Mouse (Mus musculus) thymus, postnatal 36 days (tissue): ENCODE measurements around the gene Atxn7l1.

ENCODE experiments used
- DNase-seq, 2 experiments: peaks; one replicate each; pipeline ENCODE4 v3.0.0; 2022; ENCODE audit warnings: mixed read lengths in 2 of 2

Gene Atxn7l1

DNA sequence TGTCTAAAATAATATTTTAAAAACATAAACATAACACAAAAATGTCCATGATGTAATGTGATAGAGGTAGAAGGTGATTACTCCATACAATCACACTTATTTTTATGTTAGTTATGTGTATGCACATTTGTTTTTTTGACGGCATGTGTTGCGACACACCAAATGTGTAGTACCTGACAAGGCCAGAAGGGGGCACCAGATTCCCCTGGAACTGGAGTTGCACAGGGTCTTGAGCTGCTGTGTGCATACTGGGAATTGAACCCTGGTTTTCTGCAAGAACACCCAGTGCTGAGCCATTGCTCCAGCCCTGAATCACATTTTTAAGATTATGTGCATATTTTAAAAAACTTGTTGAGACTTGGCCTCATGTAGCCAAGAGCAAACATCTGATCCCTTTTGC, 133.3 kb downstream of the Atxn7l1 start:
- DNase-seq = peak; percentile 66 to 75

DNA sequence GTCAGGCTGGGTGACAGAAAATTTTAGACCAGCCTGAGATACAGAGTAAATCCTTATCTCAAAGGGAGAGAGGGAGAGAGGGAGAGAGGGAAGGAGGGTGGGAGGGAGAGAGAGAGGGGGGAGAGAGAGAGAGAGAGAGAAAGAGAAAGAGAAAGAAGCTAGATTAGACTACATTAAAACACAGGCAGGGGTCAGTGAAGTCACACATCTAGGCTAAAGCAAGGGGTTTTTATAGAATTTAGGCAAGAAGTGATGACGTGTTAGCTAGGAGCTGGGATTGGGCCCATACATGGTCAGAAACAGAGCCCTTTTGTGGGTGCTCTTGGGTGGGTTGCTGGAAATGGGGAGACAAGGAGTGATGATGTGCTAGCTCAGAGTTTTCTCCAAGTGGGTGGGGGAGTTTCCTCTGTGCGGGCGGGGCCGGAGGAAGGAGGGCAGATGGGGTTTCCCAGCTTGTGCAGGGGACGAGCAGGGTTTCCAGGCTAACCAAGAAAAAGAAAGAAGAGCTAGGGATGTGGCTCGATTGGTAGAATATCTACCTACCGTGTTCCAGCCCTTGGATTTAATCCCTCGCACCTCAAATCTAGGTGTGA, 136.9 kb downstream of the Atxn7l1 start:
- no peak for DNase-seq

DNA sequence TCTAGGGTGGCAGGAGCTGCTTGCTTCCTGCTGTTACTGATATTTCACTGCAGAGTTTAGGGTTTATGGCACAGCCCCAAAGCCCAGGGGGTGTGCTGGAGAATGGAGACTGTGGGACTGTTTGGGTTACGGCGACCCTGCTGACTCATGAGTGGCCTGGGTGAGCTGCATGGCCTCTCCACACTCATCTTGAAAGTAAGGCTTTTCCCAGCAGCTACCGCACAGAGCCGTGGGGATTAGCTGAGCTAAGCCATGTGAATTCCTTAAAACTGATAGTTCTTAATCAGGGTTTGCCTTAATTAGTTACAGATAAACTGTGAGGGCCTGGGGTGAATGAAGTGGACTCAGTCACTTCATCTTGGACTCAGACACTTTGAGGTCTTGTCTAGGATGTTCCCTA, 137.9 kb downstream of the Atxn7l1 start:
- DNase-seq = no peak

DNA sequence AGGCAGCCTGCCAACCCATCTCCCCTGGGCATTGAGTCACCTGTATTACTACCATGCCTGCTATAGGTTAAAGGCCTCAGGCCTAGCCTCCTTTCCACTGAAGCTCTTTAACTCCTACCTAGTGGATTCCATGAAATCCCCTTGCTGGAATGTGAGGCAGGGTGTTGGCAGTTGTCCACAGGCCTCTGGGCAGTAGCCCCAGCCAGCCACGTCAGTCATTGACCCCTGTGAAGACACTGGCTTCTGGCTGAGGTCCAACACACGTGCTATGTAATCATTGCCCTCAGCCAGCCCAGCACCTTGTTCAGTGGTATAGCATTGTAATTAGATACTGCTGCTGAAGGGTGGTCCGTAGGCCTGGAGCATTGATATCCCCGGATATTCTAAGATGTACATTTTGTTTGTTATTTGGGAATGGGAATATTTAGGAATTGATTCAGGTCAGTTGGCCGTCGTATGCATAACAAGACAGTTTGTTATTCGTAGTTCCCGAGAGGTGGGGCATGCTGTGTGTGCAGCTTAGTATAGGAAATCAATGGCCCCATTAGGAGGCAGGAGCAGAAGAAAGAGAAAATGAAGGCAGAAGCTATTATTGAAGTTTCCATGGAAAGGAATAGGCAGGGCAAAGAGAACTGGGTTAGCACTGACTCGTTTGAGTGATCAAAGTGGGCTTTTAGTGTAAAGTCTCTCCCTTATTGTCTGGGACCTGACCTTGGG, 138.6 kb downstream of the Atxn7l1 start:
- DNase-seq = no peak

- DNase-seq = no peak
Observed at GRCm38 (mm10) chr12:33287686-33288085, 140.2 kb downstream of the Atxn7l1 start.

GRCm38 (mm10) chr12:33288746-33289145, 141.3 kb downstream of the Atxn7l1 start:
- no peak for DNase-seq

DNA sequence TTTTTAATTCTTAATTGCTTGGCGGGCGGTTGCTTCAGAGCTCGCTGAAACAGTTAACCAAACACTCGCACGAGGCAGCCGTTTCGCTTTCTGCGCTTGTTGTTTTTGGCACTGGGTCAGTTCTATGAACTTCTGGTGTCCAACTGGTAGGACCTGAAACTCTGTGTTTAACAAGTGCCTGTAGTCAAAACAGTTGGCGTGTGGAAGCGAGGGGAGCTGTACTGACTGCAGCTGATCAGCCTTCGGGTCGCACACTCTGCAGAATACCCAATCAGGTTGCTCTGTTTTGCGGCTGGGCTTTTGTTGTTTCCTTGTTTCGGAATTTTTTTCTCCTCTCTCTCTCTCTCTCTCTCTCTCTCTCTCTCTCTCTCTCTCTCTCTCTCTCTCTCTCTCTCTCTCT, 154.6 kb downstream of the Atxn7l1 start:
- peak; percentile 69 to 77 for DNase-seq

DNA sequence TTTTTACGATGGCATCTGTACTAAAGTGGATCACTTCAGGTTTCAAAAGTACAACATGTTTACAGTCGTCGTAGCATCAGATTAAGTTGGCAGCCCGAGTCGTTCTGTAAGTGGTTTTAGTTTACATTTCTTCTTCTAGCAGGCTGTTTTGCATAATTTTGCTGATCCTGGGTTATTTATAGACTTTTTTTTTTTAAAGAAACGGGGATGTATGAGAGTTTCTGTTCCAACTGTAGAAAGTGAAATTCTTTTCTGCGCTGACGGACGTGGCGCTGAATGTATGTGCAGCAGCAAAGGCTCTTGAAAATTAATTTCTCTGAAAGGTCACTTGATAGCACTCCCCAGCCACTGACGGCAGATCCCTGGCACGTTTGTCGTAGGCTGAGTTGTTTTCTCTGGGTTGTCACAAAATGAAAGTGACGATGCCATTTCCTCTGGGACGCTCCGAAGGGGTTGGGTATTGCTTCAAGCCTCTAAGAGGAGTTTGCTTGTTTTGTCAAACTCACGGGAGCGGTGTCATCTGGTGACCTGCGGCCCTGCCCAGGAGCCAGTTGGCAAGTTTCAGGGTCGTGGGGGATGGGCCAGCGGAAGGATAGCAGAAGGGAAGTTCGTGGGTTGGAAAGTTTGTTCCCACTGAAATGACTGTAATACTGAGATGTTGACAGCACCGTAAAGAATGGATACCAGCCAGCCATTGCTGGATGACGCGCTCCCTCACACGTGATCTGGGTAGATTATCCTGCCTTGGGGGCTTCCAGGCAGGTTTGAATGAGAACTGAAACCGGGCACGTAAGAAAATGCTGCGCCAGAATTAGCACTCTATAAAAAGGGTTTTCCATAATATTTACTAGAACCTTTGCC, 155.3 kb downstream of the Atxn7l1 start:
- peak; percentile 69 to 70 for DNase-seq

GRCm38 (mm10) chr12:33303384-33303770, 155.9 kb downstream of the Atxn7l1 start:
- DNase-seq = no peak

DNA sequence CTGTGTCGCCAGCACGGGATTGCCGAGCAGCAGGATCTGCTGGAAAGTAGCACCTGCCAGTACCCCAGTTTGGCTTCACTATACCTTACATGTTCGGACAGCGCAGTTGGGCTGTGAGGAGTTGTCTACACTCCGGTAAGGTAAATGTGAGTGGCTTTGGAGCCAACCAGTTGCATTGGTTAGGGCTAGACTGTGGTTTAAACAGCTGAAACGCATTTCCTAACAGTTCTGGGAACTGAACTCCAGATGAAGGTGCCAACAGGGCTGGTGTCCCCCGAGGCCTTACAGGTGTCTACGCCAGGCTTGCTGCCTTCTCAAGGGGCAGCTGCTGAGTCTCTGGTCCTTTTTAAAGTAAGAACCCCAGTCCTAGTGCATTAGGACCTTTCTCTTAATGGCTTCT, 157.6 kb downstream of the Atxn7l1 start:
- DNase-seq = no peak

- DNase-seq = no peak
Observed at GRCm38 (mm10) chr12:33306476-33306875, 159.0 kb downstream of the Atxn7l1 start.

DNA sequence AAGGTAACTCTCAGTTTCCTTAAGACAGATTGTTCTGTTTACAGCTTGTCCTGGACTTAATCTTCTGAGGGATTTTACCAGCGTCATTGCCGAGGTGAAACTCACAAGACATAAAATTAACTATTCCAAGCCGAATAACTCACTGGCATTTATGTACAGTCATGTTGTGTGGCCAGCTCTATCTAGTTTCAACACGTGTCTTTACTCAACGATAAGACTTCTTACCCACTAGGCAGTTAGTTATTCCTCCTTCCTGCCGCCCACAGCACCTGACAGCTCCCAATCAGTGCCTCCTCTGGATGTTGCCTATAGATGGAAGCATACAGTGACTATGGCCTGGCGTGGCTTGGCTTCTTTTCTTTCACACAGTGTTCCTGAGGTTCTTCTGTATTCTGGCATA, 161.2 kb downstream of the Atxn7l1 start:
- DNase-seq = no peak

DNA sequence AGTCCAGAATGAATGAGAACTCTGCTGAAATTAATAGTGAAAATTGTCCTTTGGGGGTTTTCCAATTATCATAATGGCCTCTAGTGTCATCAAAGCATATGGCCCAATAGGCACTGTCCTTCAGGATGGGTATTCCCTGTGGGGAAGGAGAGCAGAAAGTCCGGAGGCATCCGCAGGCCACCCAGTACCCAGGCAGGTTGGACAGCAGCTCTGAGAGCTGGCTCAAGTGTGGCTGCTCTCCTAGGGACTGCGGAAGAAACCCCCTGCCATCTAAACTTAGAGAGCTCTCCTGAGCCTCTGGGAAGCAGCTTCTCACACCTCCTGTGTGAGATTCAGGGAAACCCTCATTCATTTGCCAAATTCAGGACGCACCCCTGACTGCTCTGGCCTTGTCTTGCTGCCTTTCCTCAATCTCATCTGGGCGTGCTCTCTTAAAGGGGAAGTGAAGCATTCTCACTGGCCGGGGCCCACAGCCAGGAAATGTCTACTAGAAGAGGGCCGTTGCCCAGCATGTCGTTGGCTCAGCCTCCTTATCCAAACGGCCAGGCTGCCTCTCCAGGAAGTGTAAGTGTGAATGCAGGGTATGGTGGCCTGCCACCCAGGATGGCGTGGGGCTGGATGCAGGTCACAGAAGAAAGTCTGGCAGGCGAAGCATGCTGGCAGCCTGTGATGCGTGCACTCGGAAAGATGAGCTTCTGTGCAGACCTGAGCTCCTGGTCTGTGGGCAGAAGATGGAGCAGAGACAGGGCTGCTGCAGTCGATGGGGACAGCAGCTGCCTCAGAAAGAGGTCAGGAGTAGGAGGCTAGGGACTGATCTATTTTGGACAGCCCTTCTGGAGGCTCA, 166.6 kb downstream of the Atxn7l1 start:
- peak; percentile 64 to 71 for DNase-seq

GRCm38 (mm10) chr12:33314924-33315643, 167.6 kb downstream of the Atxn7l1 start:
- peak; percentile 75 to 85 for DNase-seq

DNA sequence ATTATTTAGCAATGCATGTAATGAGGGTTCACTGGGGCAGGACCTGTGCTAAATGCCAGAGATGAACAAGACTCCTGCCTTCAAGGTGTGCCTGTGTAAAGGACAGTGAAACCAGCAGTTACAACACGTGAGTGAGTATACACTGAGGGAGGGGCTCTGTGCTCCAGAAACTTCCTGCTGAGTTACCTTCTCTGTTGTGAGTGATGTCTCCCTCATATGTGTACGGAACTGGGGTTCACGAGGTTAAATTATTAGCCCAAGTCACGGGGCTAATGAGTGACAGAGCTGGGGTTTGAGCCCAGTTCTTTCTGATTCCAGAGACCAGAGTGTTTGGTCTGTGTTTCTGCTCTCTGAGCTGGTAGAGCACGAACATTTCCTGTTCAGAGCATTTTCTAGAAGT, 168.3 kb downstream of the Atxn7l1 start:
- peak; percentile 47 to 51 for DNase-seq

DNA sequence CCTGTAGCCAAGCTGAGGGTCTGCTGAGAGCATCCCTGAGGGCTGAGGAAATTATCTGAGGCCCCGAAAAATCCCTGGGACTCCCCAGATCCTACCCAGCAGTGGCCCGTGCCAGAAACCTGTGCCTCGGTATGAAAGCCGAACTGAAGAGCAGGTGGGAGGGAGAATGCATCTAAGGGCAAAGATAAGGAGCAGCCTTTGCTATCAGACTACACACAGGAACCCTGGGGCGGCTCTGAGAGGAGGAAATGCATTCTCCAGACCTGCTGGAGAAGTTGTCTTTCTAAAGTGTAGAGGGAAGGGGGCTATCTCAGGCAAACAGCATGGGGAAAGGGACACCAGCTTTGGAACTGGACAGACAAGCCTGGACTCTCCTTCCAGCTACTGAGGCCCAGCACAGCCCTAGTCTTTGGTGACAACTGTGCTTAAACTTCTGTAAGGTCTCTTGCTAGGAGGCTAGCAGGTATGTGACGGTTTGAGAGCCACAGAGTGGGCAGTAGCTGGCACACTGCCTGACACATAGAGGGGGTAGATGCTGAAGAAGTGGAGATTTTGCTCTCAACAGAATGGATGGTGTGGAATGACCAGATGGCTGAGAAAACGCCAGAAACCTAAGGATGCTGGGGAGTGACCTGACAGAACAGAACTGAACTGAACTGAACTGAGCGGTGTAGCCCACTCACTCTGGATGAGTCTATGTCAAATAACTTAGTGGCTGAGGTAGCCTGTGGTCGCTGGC, 170.5 kb downstream of the Atxn7l1 start:
- no peak for DNase-seq

DNA sequence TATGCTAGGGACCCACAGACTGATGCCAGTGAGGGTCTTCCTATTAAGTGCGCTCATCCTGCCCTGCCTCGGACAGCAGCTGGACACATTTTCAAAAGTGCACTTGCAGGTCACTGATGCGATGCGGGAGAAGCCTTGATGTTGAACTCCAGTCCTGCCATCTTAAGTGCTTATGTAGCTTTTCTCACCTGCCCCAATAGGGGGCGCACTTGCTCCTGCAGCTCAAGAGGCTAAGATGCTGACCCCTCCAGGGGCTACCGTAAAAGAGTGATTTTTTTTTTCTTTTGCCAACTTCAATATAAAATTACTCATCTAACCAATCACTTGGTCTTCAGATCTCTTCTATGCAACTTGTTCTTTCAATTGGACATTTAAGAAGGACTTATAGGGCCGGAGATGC, 175.1 kb downstream of the Atxn7l1 start:
- DNase-seq = no peak

- no peak for DNase-seq
Observed at GRCm38 (mm10) chr12:33323821-33324220, 176.3 kb downstream of the Atxn7l1 start.

- DNase-seq = no peak
Observed at GRCm38 (mm10) chr12:33325424-33325823, 177.9 kb downstream of the Atxn7l1 start.

GRCm38 (mm10) chr12:33332046-33332445, 184.6 kb downstream of the Atxn7l1 start:
- no peak for DNase-seq

- no peak for DNase-seq
Observed at GRCm38 (mm10) chr12:33332796-33333195, 185.3 kb downstream of the Atxn7l1 start.
